Comparison of ENCODE assay signal across 13 mouse cellular contexts in the genomic region with DNA sequence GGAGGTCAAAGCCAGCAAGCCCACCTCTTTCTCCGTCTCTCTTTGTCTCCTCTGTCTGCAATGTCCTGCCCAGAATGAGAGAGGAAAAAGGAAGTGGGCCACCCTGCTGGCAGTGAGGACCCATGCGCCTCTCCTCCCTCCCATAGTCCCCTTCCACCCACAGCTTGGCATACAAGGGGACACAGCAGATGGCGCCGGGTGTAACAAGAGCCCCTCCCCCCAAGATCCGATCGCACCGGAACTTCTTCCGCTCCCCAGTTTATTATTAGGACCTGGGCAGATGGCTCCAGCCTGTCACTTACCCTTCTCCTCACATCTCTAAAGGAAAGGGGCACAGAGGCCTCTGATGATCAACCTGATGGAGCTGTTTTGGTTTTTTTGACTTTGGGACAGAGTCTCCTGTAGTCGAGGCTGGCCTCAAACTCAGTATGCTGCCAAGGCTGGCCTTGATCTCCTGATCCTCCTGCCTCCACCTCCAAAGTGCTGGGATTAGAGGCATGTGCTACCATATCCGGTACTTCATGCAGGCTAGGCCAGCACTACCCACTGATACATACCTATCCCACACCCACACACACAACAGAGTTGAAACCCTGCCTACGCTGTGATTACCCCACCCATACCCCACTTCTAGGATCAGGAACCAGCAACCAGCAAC. TPM values are rescaled to one million over a fixed set of nuclear protein-coding genes. Genes with fewer than 3 reads are reported as not detected.
DNase-seq lines count a peak whose midpoint lies in the region; ATAC-seq and TF ChIP-seq lines count a peak whose summit lies in the region.
"Had no signal": no experiment of that assay in that cellular context is flagged by ENCODE, and none has a peak within 500 bp of the region (broad histone marks: within the 10 kb centered on the region; RNA-seq: fewer than 3 reads in every experiment).

No protein-coding gene starts in this region.

- no peak overlapping the region for H3K9ac ChIP-seq in hindbrain, embryonic 12.5 days
- H3K9ac ChIP-seq: heart, embryonic 15.5 days; lung, embryonic 14.5 days had no signal

- TF ChIP-seq CTCF in left cerebral cortex, adult 2 months (IDR thresholded peaks at IDR 0.05) = no peak

- H3K36me3 ChIP-seq in hindbrain, embryonic 12.5 days = no peaks in the 10 kb centered on the region
- H3K36me3 ChIP-seq: heart, embryonic 15.5 days had no signal

- H3K4me1 ChIP-seq in hindbrain, embryonic 12.5 days = peaks cover 12% of the 10 kb centered on the region

- intact Hi-C loops in left cerebral cortex, postnatal 14 days (cut with DNase I) = loop anchor here (5.0 kb wide), 2 partner anchors 37 to 122 kb away; no protein-coding TSS in a partner anchor
- intact Hi-C loops in left cerebral cortex, adult 2 months (cut with DNase I) = loop anchor here (5.0 kb wide), 1 partner anchor 132 kb away; the partner anchor contains the start of gene Tctn1

- H3K27ac ChIP-seq in left cerebral cortex, adult 2 months = no peak overlapping the region
- no peak overlapping the region for H3K27ac ChIP-seq in hindbrain, embryonic 12.5 days
- H3K27ac ChIP-seq: heart, embryonic 15.5 days had no signal

- peak; percentile 30 to 56 for DNase-seq in left cerebral cortex, postnatal 14 days (ENCODE audit: low spot score in 2 of 2)
- DNase-seq in left cerebral cortex, adult 2 months (ENCODE audit: extremely low spot score in 1 of 2, low spot score in 2 of 2) = no peak
- DNase-seq in thymus, postnatal 4 days = peak; percentile 45
- no peak for DNase-seq in thymus, postnatal 0 days (ENCODE audit: low spot score)
- peak; percentile 46 for DNase-seq in induced T-regulatory cell, adult 2 months (ENCODE audit: low read depth)
- no peak for DNase-seq in lung, postnatal 36 days
- no peak for DNase-seq in MN1 (ENCODE audit: low spot score)
- DNase-seq: lung, embryonic 14.5 days; midbrain, embryonic 14.5 days had no signal

- 87% methylated on average over 11 of the region's 11 CpGs for WGBS in hindbrain, embryonic 12.5 days

- peaks cover 13% of the 10 kb centered on the region for H3K27me3 ChIP-seq in hindbrain, embryonic 12.5 days

- no peaks in the 10 kb centered on the region for H3K9me3 ChIP-seq in hindbrain, embryonic 12.5 days (replicated peaks)
- H3K9me3 ChIP-seq: heart, embryonic 15.5 days had no signal

- H3K4me2 ChIP-seq in hindbrain, embryonic 12.5 days (replicated peaks) = no peak overlapping the region

- no peak for ATAC-seq in hindbrain, embryonic 12.5 days (ENCODE audit: low FRiP score)
- ATAC-seq: intestine, embryonic 16.5 days had no signal

- no peak overlapping the region for H3K4me3 ChIP-seq in left cerebral cortex, adult 2 months
- H3K4me3 ChIP-seq in hindbrain, embryonic 12.5 days = no peak overlapping the region

RNA-seq across cellular contexts. Expression of gene Ccdc63, which starts 10.2 kb away (rescaled TPM):
- total RNA-seq in left cerebral cortex, postnatal 14 days (2021) = under 1 TPM in 1 of 2 experiments, not detected in 1; 0.24 TPM
- 1 to 10 TPM in 1 of 2 experiments, under 1 TPM in 1; 0.66 to 1.1 TPM for total RNA-seq in left cerebral cortex, adult 2 months (2021)
- polyA plus RNA-seq in thymus, postnatal 0 days (2015; fragmentation: Nextera tagmentation; extraction: Ambion mirVana) = 0.33 and 0.40 TPM in 2 replicates
- polyA plus RNA-seq in hindbrain, embryonic 12.5 days (2016; fragmentation: Nextera tagmentation; extraction: Ambion mirVana) = not detected in 2 replicates
- polyA plus RNA-seq: intestine, embryonic 16.5 days; midbrain, embryonic 14.5 days had no signal

RNA-seq across cellular contexts. Expression of gene Ppp1cc, which starts 27.6 kb away (rescaled TPM):
- 100 to 1,000 TPM; 161 to 170 TPM for total RNA-seq in left cerebral cortex, postnatal 14 days (2021)
- 100 to 1,000 TPM; 176 to 195 TPM for total RNA-seq in left cerebral cortex, adult 2 months (2021)
- polyA plus RNA-seq in thymus, postnatal 0 days (2015; fragmentation: Nextera tagmentation; extraction: Ambion mirVana) = 321 and 340 TPM in 2 replicates
- polyA plus RNA-seq in hindbrain, embryonic 12.5 days (2016; fragmentation: Nextera tagmentation; extraction: Ambion mirVana) = 286 and 293 TPM in 2 replicates

RNA-seq across cellular contexts. Expression of gene Myl2, which starts 29.7 kb away (rescaled TPM):
- total RNA-seq in left cerebral cortex, postnatal 14 days (2021) = 1 to 10 TPM; 1.3 to 2.0 TPM
- total RNA-seq in left cerebral cortex, adult 2 months (2021) = 1 to 10 TPM in 1 of 2 experiments, under 1 TPM in 1; 0.86 to 1.4 TPM
- polyA plus RNA-seq in thymus, postnatal 0 days (2015; fragmentation: Nextera tagmentation; extraction: Ambion mirVana) = 1.3 and 1.7 TPM in 2 replicates
- polyA plus RNA-seq in hindbrain, embryonic 12.5 days (2016; fragmentation: Nextera tagmentation; extraction: Ambion mirVana) = 2.5 and 3.0 TPM in 2 replicates
- total RNA-seq: CH12.LX had no signal

Comparison
In these comparisons a context has a peak if more than half of its experiments do, and no peak if none do; other contexts are left out.
1. DNase-seq: peak in left cerebral cortex, postnatal 14 days (2 of 2), thymus, postnatal 4 days (single experiment) and induced T-regulatory cell, adult 2 months (single experiment); none in left cerebral cortex, adult 2 months (0 of 2), thymus, postnatal 0 days (single experiment), lung, postnatal 36 days (single experiment) and MN1 (single experiment).